Mouse (Mus musculus) ES-E14 (cell line): ENCODE results near the gene 0610037L13Rik. TPM values are rescaled to one million over a fixed set of nuclear protein-coding genes. Genes with fewer than 3 reads are reported as not detected.

Experiments used
- DNase-seq: peaks from one replicate; pipeline ENCODE4 v3.0.0-alpha.2; 2013; ENCODE audit warnings: low read depth, low spot score
- H3K27ac ChIP-seq: 2 replicates; pipeline ENCODE4 v1.5.1; 2012; ENCODE audit warnings: low read depth, mild to moderate bottlenecking, low read length, moderate library complexity, mixed read lengths; ENCODE audit not compliant: poor library complexity, insufficient read depth, severe bottlenecking
- H3K36me3 ChIP-seq: 2 replicates; pipeline ENCODE4 v1.6.1; 2012; ENCODE audit warnings: mild to moderate bottlenecking, low read length, moderate library complexity, mixed read lengths; ENCODE audit not compliant: control insufficient read depth, poor library complexity, insufficient read depth, severe bottlenecking
- H3K4me1 ChIP-seq, 2 experiments: fragments of 150-350 bp in 1 of 2; sonication (generic) in 1 of 2; 2 replicates each; pipeline ENCODE4 v1.6.1; 2012; ENCODE audit warnings: low read length in 2 of 2, mild to moderate bottlenecking in 1 of 2, mixed read lengths in 1 of 2; ENCODE audit not compliant: control insufficient read depth in 2 of 2, insufficient read depth in 2 of 2, poor library complexity in 1 of 2
- H3K4me3 ChIP-seq, 2 experiments: fragments of 150-350 bp in 1 of 2; sonication (generic) in 1 of 2; 2 replicates each; pipeline ENCODE4 v1.5.1; 2012; ENCODE audit warnings: low read length in 2 of 2, low read depth in 1 of 2, mild to moderate bottlenecking in 1 of 2, mixed read lengths in 1 of 2; ENCODE audit not compliant: insufficient read depth in 1 of 2, poor library complexity in 1 of 2, severe bottlenecking in 1 of 2
- H3K9ac ChIP-seq: 2 replicates; pipeline ENCODE4 v1.6.1; 2012; ENCODE audit warnings: low read depth, mild to moderate bottlenecking, low read length, mixed read lengths; ENCODE audit not compliant: poor library complexity, insufficient read depth, severe bottlenecking
- H3K9me3 ChIP-seq: fragments of 150-350 bp; sonication (generic); 2 replicates; pipeline ENCODE4 v1.6.1; 2012; ENCODE audit warnings: low read depth, mild to moderate bottlenecking, low read length; ENCODE audit not compliant: control insufficient read depth, insufficient read depth
- CHD2 ChIP-seq: IDR thresholded peaks from 2 replicates; pipeline ENCODE4 v1.6.1; 2014; ENCODE audit warnings: mild to moderate bottlenecking, low read depth, low read length, inconsistent platforms
- HCFC1 ChIP-seq: IDR thresholded peaks from 2 replicates; pipeline ENCODE4 v1.6.1; 2012; ENCODE audit warnings: low read length, inconsistent platforms, borderline replicate concordance; ENCODE audit not compliant: insufficient read depth
- MAFK ChIP-seq: IDR thresholded peaks from 2 replicates; pipeline ENCODE4 v1.6.1; 2014; ENCODE audit warnings: mild to moderate bottlenecking, low read depth, low read length, inconsistent platforms; ENCODE audit not compliant: insufficient read depth
- ZC3H11A ChIP-seq: IDR thresholded peaks from 2 replicates; pipeline ENCODE4 v1.6.1; 2012; ENCODE audit warnings: low read depth, mild to moderate bottlenecking, inconsistent platforms, low read length, borderline replicate concordance
- ZNF384 ChIP-seq: IDR thresholded peaks from 2 replicates; pipeline ENCODE4 v1.6.1; 2012; ENCODE audit warnings: low read depth, low read length, inconsistent platforms
- in situ Hi-C, 2 experiments: fragments of 600-800 bp; cut with MboI; formaldehyde crosslinking; loops; one replicate each; pipeline ENCODE4 v1.15.1; 2025; ENCODE audit warnings: low sequenced_read_pairs in 2 of 2, inconsistent platforms in 1 of 2; ENCODE audit not compliant: unreplicated experiment in 2 of 2
- total RNA-seq: library from RNA; depleted of rRNA; stranded (reverse); fragments of 300-350 nt; gene quantifications from 2 replicates; pipeline ENCODE4 v1.2.3, GENCODE M21; 2012; rRNA removed

The 0610037L13Rik gene
- total RNA-seq, result 59.2 and 60.7 TPM in 2 replicates

- peak; percentile 92 for DNase-seq
- no peaks in the 10 kb centered on the region for H3K9me3 ChIP-seq
- peak within 1 kb of the TSS; percentile 77 to 84 for H3K4me3 ChIP-seq
- peak within 1 kb of the TSS; percentile 89 for H3K9ac ChIP-seq
- H3K4me1 ChIP-seq, result peaks cover 0 to 3% of the 10 kb centered on the region in 2 experiments; a peak in 2 of 4 replicates
- TF ChIP-seq ZC3H11A, result no peak
- TF ChIP-seq HCFC1, result peak; percentile 48; the same call in 1 of the 2 replicates
- in situ Hi-C loops, result no loop called here
- peaks cover 24% of the 10 kb centered on the region for H3K36me3 ChIP-seq
- peak within 1 kb of the TSS; percentile 88 for H3K27ac ChIP-seq
Observed at GRCm38 (mm10) chr4:107889731-107890432, at the start of gene 0610037L13Rik. TSS of gene 0610037L13Rik (plus strand) at chr4:107889813.

GRCm38 (mm10) chr4:107843687-107844086, 45.9 kb upstream of the 0610037L13Rik start:
- no peak overlapping the region for H3K4me3 ChIP-seq
- H3K9ac ChIP-seq, result no peak overlapping the region
- TF ChIP-seq HCFC1 (no peak), MAFK (no peak), CHD2 (no peak), ZC3H11A (no peak), ZNF384 (no peak)
- H3K27ac ChIP-seq, result no peak overlapping the region
- in situ Hi-C loops, result loop anchor here in 1 of 2 experiments (10.0 kb wide), 1 partner anchor 109 kb away; no protein-coding TSS in a partner anchor
- peaks cover 0 to 1% of the 10 kb centered on the region in 2 experiments; a peak in 1 of 4 replicates for H3K4me1 ChIP-seq
- no peak for DNase-seq
- H3K36me3 ChIP-seq, result no peaks in the 10 kb centered on the region
- no peaks in the 10 kb centered on the region for H3K9me3 ChIP-seq

- H3K36me3 ChIP-seq, result no peaks in the 10 kb centered on the region
- peaks cover 0 to 1% of the 10 kb centered on the region in 2 experiments; a peak in 1 of 4 replicates for H3K4me1 ChIP-seq
- TF ChIP-seq ZNF384, result no peak
- TF ChIP-seq ZC3H11A, result peak; percentile 75
- in situ Hi-C loops, result loop anchor here in 1 of 2 experiments (10.0 kb wide), 1 partner anchor 110 kb away; no protein-coding TSS in a partner anchor
- no peak overlapping the region for H3K9ac ChIP-seq
- H3K4me3 ChIP-seq, result no peak overlapping the region
- DNase-seq, result no peak
- no peaks in the 10 kb centered on the region for H3K9me3 ChIP-seq
- no peak overlapping the region; the same call in 1 of the 2 replicates for H3K27ac ChIP-seq
Observed at GRCm38 (mm10) chr4:107844971-107845370, 44.6 kb upstream of the 0610037L13Rik start.

DNA sequence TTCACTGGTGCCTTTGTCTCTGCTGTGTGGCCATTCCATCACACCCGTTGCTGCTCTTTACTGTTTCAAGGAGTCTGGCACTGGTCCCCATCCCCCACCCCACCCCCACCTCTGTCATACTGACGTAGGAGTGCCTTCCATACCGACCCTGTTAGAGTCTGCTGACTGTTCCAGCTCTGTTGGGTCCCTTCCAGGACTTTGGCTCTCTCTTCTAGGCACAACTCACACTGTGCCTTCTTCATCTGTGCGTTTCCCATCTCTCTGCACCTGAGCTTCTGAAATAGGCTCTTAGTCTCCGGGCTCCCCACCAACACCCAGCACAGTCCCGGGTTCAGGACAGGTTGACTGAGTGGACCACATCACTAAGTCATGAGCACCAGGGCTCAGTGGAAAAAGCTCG, 42.8 kb upstream of the 0610037L13Rik start:
- Histone ChIP-seq H3K9me3 (no peaks in the 10 kb centered on the region), H3K27ac (no peak overlapping the region), H3K9ac (no peak overlapping the region), H3K4me1 (peaks cover 0 to 1% of the 10 kb centered on the region in 2 experiments; a peak in 1 of 4 replicates), H3K36me3 (no peaks in the 10 kb centered on the region), H3K4me3 (no peak overlapping the region; a peak in 1 of 4 replicates)
- TF ChIP-seq ZC3H11A (no peak), CHD2 (no peak), MAFK (no peak), ZNF384 (no peak), HCFC1 (no peak)
- in situ Hi-C loops, result loop anchor here in 1 of 2 experiments (10.0 kb wide), 1 partner anchor 112 kb away; no protein-coding TSS in a partner anchor
- DNase-seq, result no peak
